Mouse (Mus musculus): Measurements from ENCODE around the gene Dlx4. TPM values are rescaled to one million over a fixed set of nuclear protein-coding genes. Genes with fewer than 3 reads are reported as not detected.

Gene Dlx4
- polyA plus RNA-seq, 1 experiment from 2014 or later: not detected

GRCm38 (mm10) chr11:95097889-95098288 lies 48.2 kb downstream of the Dlx4 start:
- Histone ChIP-seq H3K27ac (no peak overlapping the region), H3K4me1 (peaks cover 8% of the 10 kb centered on the region), H3K9me3 (replicated peaks) (no peaks in the 10 kb centered on the region), H3K36me3 (ENCODE audit: poor library complexity, severe bottlenecking) (no peaks in the 10 kb centered on the region), H3K27me3 (no peaks in the 10 kb centered on the region; the same call in 1 of the 2 replicates), H3K4me3 (no peak overlapping the region), H3K4me2 (no peak overlapping the region), H3K9ac (no peak overlapping the region)
- WGBS: 61% methylated on average over 6 of the region's 6 CpGs
- ATAC-seq: no peak

GRCm38 (mm10) chr11:95096608-95097373 lies 49.3 kb downstream of the Dlx4 start:
- Histone ChIP-seq H3K9me3 (replicated peaks) (no peaks in the 10 kb centered on the region), H3K9ac (no peak overlapping the region), H3K27me3 (no peaks in the 10 kb centered on the region; the same call in 1 of the 2 replicates), H3K4me1 (peaks cover 8% of the 10 kb centered on the region), H3K4me3 (no peak overlapping the region), H3K27ac (no peak overlapping the region), H3K36me3 (ENCODE audit: poor library complexity, severe bottlenecking) (no peaks in the 10 kb centered on the region), H3K4me2 (no peak overlapping the region)
- ATAC-seq: no peak
- 60% methylated on average over 4 of the region's 4 CpGs for WGBS

GRCm38 (mm10) chr11:95095596-95095995 lies 50.5 kb downstream of the Dlx4 start:
- Histone ChIP-seq H3K4me2 (no peak overlapping the region), H3K9me3 (replicated peaks) (no peaks in the 10 kb centered on the region), H3K27me3 (no peaks in the 10 kb centered on the region; the same call in 1 of the 2 replicates), H3K36me3 (ENCODE audit: poor library complexity, severe bottlenecking) (no peaks in the 10 kb centered on the region), H3K9ac (no peak overlapping the region), H3K4me3 (no peak overlapping the region), H3K27ac (no peak overlapping the region), H3K4me1 (peaks cover 8% of the 10 kb centered on the region)
- WGBS: 87% methylated on average over 10 of the region's 10 CpGs
- ATAC-seq: no peak

- Histone ChIP-seq H3K4me3 (no peak overlapping the region), H3K27ac (no peak overlapping the region), H3K9me3 (replicated peaks) (no peaks in the 10 kb centered on the region), H3K4me2 (no peak overlapping the region), H3K27me3 (no peaks in the 10 kb centered on the region), H3K36me3 (ENCODE audit: poor library complexity, severe bottlenecking) (no peaks in the 10 kb centered on the region), H3K4me1 (peaks cover 8% of the 10 kb centered on the region), H3K9ac (no peak overlapping the region)
- 80% methylated on average over 5 of the region's 5 CpGs for WGBS
- ATAC-seq: no peak
Measured at GRCm38 (mm10) chr11:95093077-95093476, 53.0 kb downstream of the Dlx4 start.

Other genes starting within 250 kb of the Dlx4 start
- 29.9 and 31.5 TPM in 2 replicates for gene Col1a1, start 210.0 kb downstream of the Dlx4 start, polyA plus RNA-seq (2015; fragmentation: Nextera tagmentation; extraction: Ambion mirVana)
- gene Hils1, start 178.7 kb downstream of the Dlx4 start, polyA plus RNA-seq (2015; fragmentation: Nextera tagmentation; extraction: Ambion mirVana): not detected in 2 replicates
- not detected in 2 replicates for gene Sgca, start 169.9 kb downstream of the Dlx4 start, polyA plus RNA-seq (2015; fragmentation: Nextera tagmentation; extraction: Ambion mirVana)
- 15.8 and 16.3 TPM in 2 replicates for gene Ppp1r9b, start 155.2 kb downstream of the Dlx4 start, polyA plus RNA-seq (2015; fragmentation: Nextera tagmentation; extraction: Ambion mirVana)
- 89.2 and 95.0 TPM in 2 replicates for gene Samd14, start 136.4 kb downstream of the Dlx4 start, polyA plus RNA-seq (2015; fragmentation: Nextera tagmentation; extraction: Ambion mirVana)
- 19.7 and 20.2 TPM in 2 replicates for gene Pdk2, start 104.9 kb downstream of the Dlx4 start, polyA plus RNA-seq (2015; fragmentation: Nextera tagmentation; extraction: Ambion mirVana)
- gene Itga3, start 69.5 kb downstream of the Dlx4 start, polyA plus RNA-seq (2015; fragmentation: Nextera tagmentation; extraction: Ambion mirVana): 2.4 and 3.9 TPM in 2 replicates
- 0.19 TPM in 1 of 2 replicates, not detected in the other for gene Dlx3, start 26.1 kb downstream of the Dlx4 start, polyA plus RNA-seq (2015; fragmentation: Nextera tagmentation; extraction: Ambion mirVana)
- gene Tac4, start 115.3 kb upstream of the Dlx4 start, polyA plus RNA-seq (2015; fragmentation: Nextera tagmentation; extraction: Ambion mirVana): not detected in 2 replicates
- 66.0 and 77.5 TPM in 2 replicates for gene Kat7, start 164.0 kb upstream of the Dlx4 start, polyA plus RNA-seq (2015; fragmentation: Nextera tagmentation; extraction: Ambion mirVana)
- gene Fam117a, start 190.8 kb upstream of the Dlx4 start, polyA plus RNA-seq (2015; fragmentation: Nextera tagmentation; extraction: Ambion mirVana): 3.0 and 3.8 TPM in 2 replicates
- 135 and 140 TPM in 2 replicates for gene Slc35b1, start 238.4 kb upstream of the Dlx4 start, polyA plus RNA-seq (2015; fragmentation: Nextera tagmentation; extraction: Ambion mirVana)

All from forebrain, embryonic 13.5 days (tissue).